Mouse (Mus musculus): Measurements from ENCODE around the gene Gapdh.

GRCm38 (mm10) chr6:125149569-125149950, 16.7 kb downstream of the Gapdh start:
- no peak for TF ChIP-seq MAFK (IDR thresholded peaks at IDR 0.05; ENCODE audit: insufficient read depth, low read depth, low read length)
- no peak for TF ChIP-seq HCFC1 (IDR thresholded peaks at IDR 0.05; ENCODE audit: borderline replicate concordance, insufficient read depth, low read length)
- TF ChIP-seq ZC3H11A (IDR thresholded peaks at IDR 0.05; ENCODE audit: borderline replicate concordance, low read depth, low read length) = no peak
- TF ChIP-seq ZNF384 (IDR thresholded peaks at IDR 0.05; ENCODE audit: low read depth, low read length) = no peak
